Mouse (Mus musculus) ES-Bruce4 (cell line): ENCODE results near the gene Akr1b3. TPM values are rescaled to one million over a fixed set of nuclear protein-coding genes. Genes with fewer than 3 reads are reported as not detected.

ENCODE experiments used
- H3K27ac ChIP-seq: 2 replicates; pipeline ENCODE4 v1.5.1; 2012; ENCODE audit warnings: low read length, inconsistent platforms; ENCODE audit not compliant: insufficient read depth
- H3K27me3 ChIP-seq: 2 replicates; pipeline ENCODE4 v1.6.1; 2012; ENCODE audit warnings: mild to moderate bottlenecking, low read length, inconsistent platforms; ENCODE audit not compliant: control insufficient read depth, poor library complexity, insufficient read depth, severe bottlenecking
- H3K36me3 ChIP-seq: 2 replicates; pipeline ENCODE4 v1.6.1; 2012; ENCODE audit warnings: inconsistent platforms, mild to moderate bottlenecking, low read length, moderate library complexity; ENCODE audit not compliant: control insufficient read depth, poor library complexity, insufficient read depth, severe bottlenecking
- H3K4me1 ChIP-seq: one replicate; pipeline ENCODE4 v1.8.1; 2011; ENCODE audit warnings: low read length; ENCODE audit not compliant: control insufficient read depth, insufficient read depth
- H3K4me3 ChIP-seq: 2 replicates; pipeline ENCODE4 v1.5.1; 2011; ENCODE audit warnings: low read depth, mild to moderate bottlenecking, low read length
- H3K9ac ChIP-seq: 2 replicates; pipeline ENCODE4 v1.6.1; 2012; ENCODE audit warnings: low read depth, mild to moderate bottlenecking, inconsistent platforms; ENCODE audit not compliant: poor library complexity, severe bottlenecking
- H3K9me3 ChIP-seq: replicated peaks from 2 replicates; pipeline ENCODE4 v1.6.1; 2012; ENCODE audit warnings: mild to moderate bottlenecking, low read length, inconsistent platforms; ENCODE audit not compliant: control insufficient read depth, poor library complexity, insufficient read depth, severe bottlenecking
- CTCF ChIP-seq: IDR thresholded peaks from one replicate; pipeline ENCODE4 v1.8.1; 2011; ENCODE audit warnings: low read depth, low read length
- EP300 ChIP-seq: IDR thresholded peaks from 2 replicates; pipeline ENCODE4 v1.6.1; 2011; ENCODE audit warnings: low read depth, low read length; ENCODE audit not compliant: insufficient read depth
- POLR2A ChIP-seq: IDR thresholded peaks from one replicate; pipeline ENCODE4 v1.8.1; 2011; ENCODE audit warnings: low read length; ENCODE audit not compliant: insufficient read depth
- polyA plus RNA-seq: library from polyadenylated mRNA; stranded (reverse); fragments of >200 nt; gene quantifications from 2 replicates; pipeline ENCODE4 v1.2.4, GENCODE M21; 2011; ENCODE audit warnings: low read depth; ENCODE audit not compliant: missing spikeins, insufficient read depth, insufficient read length

The Akr1b3 gene
- polyA plus RNA-seq, 1 experiment: 143 TPM

DNA sequence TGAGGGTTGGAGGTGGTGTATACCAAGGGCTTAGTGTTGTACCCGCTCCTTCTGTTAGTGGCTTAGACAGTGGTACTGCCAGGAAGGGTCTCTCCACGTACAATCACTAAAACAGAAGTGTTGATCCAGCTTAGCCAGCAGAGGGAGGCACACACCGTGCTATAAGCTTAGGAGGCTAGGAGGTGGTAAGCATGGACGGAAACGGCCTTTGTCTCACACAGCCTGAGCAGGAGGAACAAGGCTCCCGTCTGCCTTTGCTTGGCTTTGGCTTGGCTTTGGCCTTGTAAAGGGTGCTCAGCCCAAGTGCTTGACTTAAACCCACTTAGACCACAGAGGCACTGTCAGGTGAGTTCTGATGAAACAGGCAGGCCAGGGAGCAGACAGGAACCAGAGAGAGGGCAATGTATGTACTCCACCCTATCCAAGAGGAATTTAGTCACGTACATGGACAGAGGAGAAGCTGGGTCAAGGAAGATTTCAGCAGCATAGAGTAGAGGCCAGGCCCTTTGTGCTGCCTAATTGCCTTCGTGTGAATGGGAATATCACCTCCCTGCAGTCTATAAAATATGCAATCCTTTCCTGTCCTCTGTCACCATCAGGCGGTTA lies 24.3 kb downstream of the Akr1b3 start:
- Histone ChIP-seq H3K4me1 (no peaks in the 10 kb centered on the region), H3K9ac (no peak overlapping the region), H3K27me3 (no peaks in the 10 kb centered on the region), H3K9me3 (no peaks in the 10 kb centered on the region), H3K36me3 (no peaks in the 10 kb centered on the region), H3K4me3 (no peak overlapping the region), H3K27ac (no peak overlapping the region)
- TF ChIP-seq CTCF (peak; percentile 90), EP300 (0 out of 2 replicates have a peak, but pooled peaks have one; percentile 29), POLR2A (no peak)

GRCm38 (mm10) chr6:34292196-34292881 lies 24.9 kb downstream of the Akr1b3 start:
- H3K27ac ChIP-seq: no peak overlapping the region
- H3K27me3 ChIP-seq: no peaks in the 10 kb centered on the region
- no peaks in the 10 kb centered on the region for H3K36me3 ChIP-seq
- TF ChIP-seq POLR2A: no peak
- TF ChIP-seq EP300: no peak
- no peak for TF ChIP-seq CTCF
- H3K4me1 ChIP-seq: no peaks in the 10 kb centered on the region
- no peak overlapping the region for H3K9ac ChIP-seq
- H3K4me3 ChIP-seq: no peak overlapping the region
- H3K9me3 ChIP-seq: no peaks in the 10 kb centered on the region

GRCm38 (mm10) chr6:34290681-34291080 lies 26.6 kb downstream of the Akr1b3 start:
- TF ChIP-seq EP300 (no peak), POLR2A (no peak), CTCF (no peak)
- no peaks in the 10 kb centered on the region for H3K27me3 ChIP-seq
- no peak overlapping the region for H3K9ac ChIP-seq
- H3K36me3 ChIP-seq: no peaks in the 10 kb centered on the region
- no peak overlapping the region for H3K27ac ChIP-seq
- H3K4me1 ChIP-seq: no peaks in the 10 kb centered on the region
- H3K4me3 ChIP-seq: no peak overlapping the region
- H3K9me3 ChIP-seq: no peaks in the 10 kb centered on the region

GRCm38 (mm10) chr6:34290091-34290490 lies 27.2 kb downstream of the Akr1b3 start:
- H3K36me3 ChIP-seq: no peaks in the 10 kb centered on the region
- no peak for TF ChIP-seq POLR2A
- no peak for TF ChIP-seq CTCF
- no peak for TF ChIP-seq EP300
- H3K4me3 ChIP-seq: no peak overlapping the region
- no peak overlapping the region for H3K27ac ChIP-seq
- H3K9ac ChIP-seq: no peak overlapping the region
- H3K9me3 ChIP-seq: no peaks in the 10 kb centered on the region
- H3K27me3 ChIP-seq: no peaks in the 10 kb centered on the region
- H3K4me1 ChIP-seq: no peaks in the 10 kb centered on the region

DNA sequence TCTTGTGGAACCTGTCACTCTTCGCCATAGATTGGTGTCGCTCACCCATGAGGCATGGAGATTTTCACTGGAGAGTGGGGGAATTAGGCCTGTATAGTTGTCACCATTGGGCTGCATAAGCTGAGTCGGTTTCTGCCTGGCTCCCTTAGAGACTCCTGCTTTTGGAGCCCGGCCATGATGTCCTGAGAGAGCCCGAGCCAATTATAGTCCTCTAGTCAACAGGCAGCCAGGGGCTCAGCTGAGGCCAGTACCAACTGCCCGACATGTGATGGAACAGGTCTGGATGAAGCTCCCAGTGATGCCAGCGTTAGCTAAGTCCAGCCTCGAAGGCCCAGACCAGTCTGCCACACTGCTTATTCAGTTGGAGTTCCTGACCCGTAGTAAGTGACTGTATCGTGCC lies 29.2 kb downstream of the Akr1b3 start:
- TF ChIP-seq POLR2A (no peak), EP300 (no peak), CTCF (no peak)
- no peak overlapping the region for H3K4me3 ChIP-seq
- H3K9ac ChIP-seq: no peak overlapping the region
- H3K27ac ChIP-seq: no peak overlapping the region
- no peaks in the 10 kb centered on the region for H3K27me3 ChIP-seq
- H3K9me3 ChIP-seq: no peaks in the 10 kb centered on the region
- no peaks in the 10 kb centered on the region for H3K36me3 ChIP-seq
- no peaks in the 10 kb centered on the region for H3K4me1 ChIP-seq

GRCm38 (mm10) chr6:34286841-34287240 lies 30.4 kb downstream of the Akr1b3 start:
- no peak overlapping the region for H3K27ac ChIP-seq
- no peak overlapping the region for H3K4me3 ChIP-seq
- no peaks in the 10 kb centered on the region for H3K4me1 ChIP-seq
- no peaks in the 10 kb centered on the region for H3K9me3 ChIP-seq
- no peak overlapping the region for H3K9ac ChIP-seq
- H3K36me3 ChIP-seq: no peaks in the 10 kb centered on the region
- no peaks in the 10 kb centered on the region for H3K27me3 ChIP-seq
- TF ChIP-seq POLR2A (no peak), EP300 (no peak), CTCF (no peak)
